Mouse (Mus musculus) liver, adult 2 months (tissue): ENCODE data around the gene Krt28.

Experiments used
- CTCF ChIP-seq: fragments of 200-500 bp; IDR thresholded peaks from 2 replicates; pipeline ENCODE4 v1.5.1; 2011; ENCODE audit warnings: low read depth, low read length, control low read depth
- POLR2A ChIP-seq: fragments of 200-500 bp; IDR thresholded peaks from 2 replicates; pipeline ENCODE4 v1.6.1; 2011; ENCODE audit warnings: low read length, control low read depth; ENCODE audit not compliant: insufficient read depth; ENCODE audit errors: extremely low read depth

- TF ChIP-seq POLR2A (no peak), CTCF (peak; percentile 47; the same call in 1 of the 2 replicates)
Observed at GRCm38 (mm10) chr11:99364412-99364811, 10.3 kb downstream of the Krt28 start.
